Mouse (Mus musculus) neural tube, embryonic 12.5 days (tissue): ENCODE data around the gene Gpd1l. TPM values are rescaled to one million over a fixed set of nuclear protein-coding genes. Genes with fewer than 3 reads are reported as not detected.
"Not testable (repeated sequence)": the region's sequence is repeated elsewhere in the genome, so short reads cannot be mapped to it uniquely, and the experiment has no call there.

ENCODE experiments used
- ATAC-seq: fragments of 200-750 bp; cut with Nextera tagmentation; 2 replicates; pipeline ENCODE4 v1.8.0; 2017; ENCODE audit warnings: low read depth, mild to moderate bottlenecking, moderate TSS enrichment, moderate library complexity; ENCODE audit not compliant: low FRiP score
- H3K27ac ChIP-seq: fragments of 300-500 bp; sonication (generic); 2 replicates; pipeline ENCODE4 v1.5.1; 2016
- H3K27me3 ChIP-seq: fragments of 300-500 bp; sonication (generic); replicated peaks from 2 replicates; pipeline ENCODE4 v1.6.1; 2016; ENCODE audit warnings: mild to moderate bottlenecking
- H3K36me3 ChIP-seq: fragments of 300-500 bp; sonication (generic); 2 replicates; pipeline ENCODE4 v1.6.1; 2016; ENCODE audit warnings: mild to moderate bottlenecking
- H3K4me1 ChIP-seq: fragments of 300-500 bp; sonication (generic); 2 replicates; pipeline ENCODE4 v1.6.1; 2016
- H3K4me2 ChIP-seq: fragments of 300-500 bp; sonication (generic); replicated peaks from 2 replicates; pipeline ENCODE4 v1.6.1; 2016; ENCODE audit warnings: mild to moderate bottlenecking
- H3K4me3 ChIP-seq: fragments of 300-500 bp; sonication (generic); 2 replicates; pipeline ENCODE4 v1.5.1; 2016
- H3K9ac ChIP-seq: fragments of 300-500 bp; sonication (generic); 2 replicates; pipeline ENCODE4 v1.6.1; 2016; ENCODE audit warnings: mild to moderate bottlenecking
- H3K9me3 ChIP-seq: fragments of 300-500 bp; sonication (generic); 2 replicates; pipeline ENCODE4 v1.6.1; 2016; ENCODE audit warnings: mild to moderate bottlenecking
- WGBS: fragments of 180-500 bp; shearing (Covaris S2); methylation state at CpG from one replicate; pipeline ENCODE4 v1.1.7; 2016; 5-methylcytosine and 5-hydroxymethylcytosine counted together
- polyA plus RNA-seq: library from polyadenylated mRNA; unstranded; fragments of >200 nt; fragmentation: Nextera tagmentation; extraction: Ambion mirVana; gene quantifications from 2 replicates; pipeline ENCODE4 v1.2.1, GENCODE M21; 2016

Gene Gpd1l
- polyA plus RNA-seq, result 18.5 and 18.8 TPM in 2 replicates

DNA sequence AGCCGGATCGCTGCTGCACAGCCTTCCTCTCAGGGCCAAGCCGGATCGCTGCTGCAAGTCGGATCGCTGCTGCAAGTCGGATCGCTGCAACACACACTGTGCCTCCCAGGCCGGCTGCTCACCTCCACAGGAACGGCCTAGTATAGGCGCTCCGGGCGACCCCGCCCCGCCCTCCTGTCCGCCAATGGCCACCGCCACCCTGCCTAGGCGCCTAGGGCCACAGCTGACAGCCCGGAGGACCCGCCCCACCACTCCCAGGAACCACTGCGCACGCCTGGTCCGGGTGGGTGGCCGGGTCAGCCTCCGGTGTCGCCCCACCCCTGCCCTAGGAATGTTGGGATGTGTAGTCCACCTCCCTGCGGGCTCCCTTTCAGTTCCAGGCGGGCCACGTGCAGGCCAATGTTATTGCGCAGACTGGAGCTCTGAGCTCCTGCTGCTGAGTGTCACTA is at the start of gene Gpd1l:
Gpd1l (minus strand) TSS at position 265 of the 449 bp plus-strand sequence.
- under 1% methylated on average over 30 of the region's 30 CpGs for WGBS
- no peaks in the 10 kb centered on the region for H3K27me3 ChIP-seq
- peak within 1 kb of the TSS; percentile 99 for H3K4me2 ChIP-seq
- H3K9me3 ChIP-seq, result no peaks in the 10 kb centered on the region
- no peaks in the 10 kb centered on the region for H3K36me3 ChIP-seq
- ATAC-seq, result peak; percentile 97
- peak within 1 kb of the TSS; percentile 71 for H3K4me3 ChIP-seq
- H3K27ac ChIP-seq, result no peak within 1 kb of the TSS; the same call in 1 of the 2 replicates
- peaks cover 10% of the 10 kb centered on the region for H3K4me1 ChIP-seq
- H3K9ac ChIP-seq, result peak within 1 kb of the TSS; percentile 70

DNA sequence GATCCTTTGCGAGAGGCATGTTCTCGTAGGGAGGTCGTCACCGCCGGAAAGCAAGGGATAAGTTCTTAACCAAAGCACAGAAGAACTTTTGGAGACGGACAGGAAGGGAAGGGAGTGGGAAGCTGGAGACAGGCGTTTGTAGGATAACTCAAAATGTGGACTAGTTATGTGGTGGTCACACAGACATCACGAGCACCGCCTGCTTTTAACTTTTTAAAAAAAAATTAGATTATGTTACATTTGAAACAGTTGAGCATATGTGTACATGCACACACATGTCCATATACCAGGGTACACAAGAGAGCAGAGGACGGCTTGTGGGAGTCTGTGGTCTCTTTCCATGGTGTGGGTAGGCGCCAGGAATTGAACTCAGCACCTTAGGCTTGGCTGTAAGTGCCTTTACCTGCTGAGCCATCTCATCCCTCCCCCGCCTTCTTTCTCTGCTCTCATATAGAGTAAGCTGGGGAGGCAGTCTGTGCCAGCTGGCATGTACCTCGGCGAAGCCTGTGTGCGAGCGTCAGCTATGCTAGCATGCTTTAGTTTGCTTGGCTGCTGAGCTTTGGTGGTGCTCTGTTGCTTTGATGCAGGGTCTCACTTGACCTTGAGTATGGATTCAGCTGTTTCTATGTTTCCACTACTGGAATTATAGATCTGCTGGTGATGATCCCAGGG is 49.0 kb upstream of the Gpd1l start, which contains the start of gene Rps27rt:
Rps27rt (minus strand) TSS at position 51 of the 672 bp plus-strand sequence.
- ATAC-seq, result no peak
- Histone ChIP-seq H3K4me1 (peaks cover 10% of the 10 kb centered on the region), H3K27me3 (peaks cover 15% of the 10 kb centered on the region), H3K36me3 (no peaks in the 10 kb centered on the region), H3K4me3 (no peak within 1 kb of the TSS), H3K27ac (no peak within 1 kb of the TSS), H3K4me2 (no peak within 1 kb of the TSS), H3K9ac (no peak within 1 kb of the TSS), H3K9me3 (no peaks in the 10 kb centered on the region)
- 91% methylated on average over 16 of the region's 16 CpGs for WGBS

DNA sequence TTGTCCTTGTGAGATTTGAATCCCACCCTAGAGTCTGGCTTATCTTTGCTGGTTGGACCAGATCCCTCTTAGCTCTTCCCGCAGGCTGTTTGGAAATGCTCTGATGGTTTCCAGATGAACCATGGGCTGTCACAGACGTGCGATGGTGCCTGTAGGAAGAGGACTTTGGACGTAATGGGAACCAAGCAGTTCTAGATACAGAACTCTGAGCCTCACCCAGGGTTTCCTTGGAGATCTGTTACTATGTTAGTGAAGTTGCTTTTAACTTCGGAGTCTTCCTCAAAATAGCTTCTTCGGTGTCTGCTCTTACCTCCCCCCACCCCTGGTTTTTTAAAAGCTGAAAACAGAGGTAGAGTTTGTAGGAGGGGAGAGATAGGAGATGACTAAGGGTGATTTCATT is 46.2 kb upstream of the Gpd1l start:
- Histone ChIP-seq H3K4me3 (no peak overlapping the region), H3K4me1 (peaks cover 15% of the 10 kb centered on the region), H3K27ac (no peak overlapping the region), H3K27me3 (peaks cover 15% of the 10 kb centered on the region), H3K9me3 (no peaks in the 10 kb centered on the region), H3K36me3 (no peaks in the 10 kb centered on the region), H3K9ac (no peak overlapping the region), H3K4me2 (peak overlapping the region; percentile 86; the same call in 1 of the 2 replicates)
- no peak for ATAC-seq
- WGBS, result 80% methylated on average over 6 of the region's 6 CpGs

DNA sequence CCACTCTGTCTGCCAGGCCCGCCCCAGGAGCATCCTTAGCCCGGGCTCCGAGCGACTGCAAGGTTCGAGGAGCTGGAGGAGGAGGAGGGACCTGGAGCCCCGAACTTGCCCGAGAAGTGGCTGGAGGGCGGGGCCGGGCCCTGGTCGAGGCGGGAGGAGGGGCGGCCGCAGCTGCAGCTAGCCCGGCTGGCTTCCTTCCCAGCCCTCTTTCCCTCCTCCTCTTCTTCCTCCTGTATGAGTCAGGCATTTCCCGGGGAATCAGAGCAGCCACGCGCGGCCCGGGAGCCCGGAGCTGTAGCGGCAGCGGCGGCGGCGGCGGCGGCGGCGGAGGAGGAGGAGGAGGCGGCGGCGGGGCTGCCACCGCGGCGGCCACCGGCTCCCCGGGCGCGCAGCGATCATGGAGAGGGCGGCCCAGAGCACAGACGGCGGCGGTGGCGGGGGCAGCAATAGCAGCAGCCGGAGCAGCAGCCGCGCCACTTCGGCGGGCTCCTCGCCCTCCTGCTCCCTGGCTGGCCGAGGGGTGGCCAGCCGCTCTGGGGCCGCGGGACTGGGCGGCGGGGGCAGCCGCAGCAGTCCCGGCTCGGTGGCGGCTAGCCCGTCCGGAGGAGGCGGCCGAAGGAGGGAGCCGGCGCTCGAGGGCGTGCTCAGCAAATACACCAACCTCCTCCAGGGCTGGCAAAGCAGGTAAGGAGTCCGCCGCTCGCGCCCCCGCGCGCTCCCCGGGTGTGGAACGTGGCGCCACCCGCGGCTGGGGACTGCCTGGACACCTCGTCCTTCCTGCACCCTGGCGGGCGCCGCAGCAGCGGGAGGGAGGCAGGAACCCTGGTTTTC is 44.7 kb upstream of the Gpd1l start, which contains the start of gene Osbpl10:
Osbpl10 (plus strand) TSS at position 289 of the 831 bp plus-strand sequence.
- Histone ChIP-seq H3K27ac (peak within 1 kb of the TSS; percentile 70), H3K27me3 (peaks cover 15% of the 10 kb centered on the region), H3K9me3 (no peaks in the 10 kb centered on the region), H3K4me3 (peak within 1 kb of the TSS; percentile 76), H3K4me1 (peaks cover 15% of the 10 kb centered on the region), H3K36me3 (no peaks in the 10 kb centered on the region), H3K4me2 (peak within 1 kb of the TSS; percentile 86), H3K9ac (peak within 1 kb of the TSS; percentile 80)
- 0% methylated on average over 59 of the region's 86 CpGs for WGBS
- ATAC-seq, result peak; percentile 88

DNA sequence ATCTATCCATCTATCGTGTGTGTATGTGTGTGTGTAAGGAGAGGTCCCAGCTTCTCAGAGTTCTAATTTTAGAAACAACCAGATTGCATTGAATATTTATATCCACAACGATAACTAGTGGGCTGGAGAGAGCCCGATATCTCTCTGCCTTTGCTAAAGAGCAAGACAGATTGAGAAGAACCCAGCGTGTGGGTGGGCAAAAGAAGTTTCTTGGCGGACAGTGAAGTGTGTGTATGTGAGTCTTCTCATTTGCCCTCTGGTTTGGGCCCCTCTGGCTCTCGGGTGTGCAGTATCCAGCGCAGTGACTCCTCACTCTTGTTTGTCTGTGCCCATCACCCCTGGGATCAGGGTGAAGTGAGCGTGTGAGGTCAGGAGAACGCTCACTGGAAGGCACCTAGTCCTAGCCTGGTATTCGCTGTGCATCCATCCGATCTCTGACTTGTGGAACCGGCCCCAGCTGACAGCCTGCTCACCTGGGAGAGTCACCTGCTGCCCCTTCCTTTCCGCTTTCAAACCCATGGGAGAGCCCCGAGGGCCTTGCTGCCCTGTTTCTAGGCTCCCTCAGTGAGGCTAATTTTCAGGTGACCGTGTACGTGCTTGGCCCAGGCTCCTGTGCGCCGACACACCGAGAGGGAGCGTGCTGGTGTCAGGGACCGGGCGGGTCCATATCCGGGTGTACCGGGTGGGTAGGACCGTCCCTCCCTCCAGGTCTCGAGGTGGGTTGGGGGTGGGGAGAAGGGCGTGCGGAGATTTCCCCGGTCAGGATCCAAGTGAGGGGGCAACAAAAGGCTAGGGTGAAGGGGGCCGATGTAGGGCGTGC is 43.9 kb upstream of the Gpd1l start:
- no peaks in the 10 kb centered on the region for H3K9me3 ChIP-seq
- H3K9ac ChIP-seq, result peak overlapping the region; percentile 80
- H3K4me1 ChIP-seq, result peaks cover 15% of the 10 kb centered on the region
- 9% methylated on average over 31 of the region's 31 CpGs for WGBS
- peak overlapping the region; percentile 86 for H3K4me2 ChIP-seq
- peak; percentile 81 for ATAC-seq
- peak overlapping the region; percentile 76 for H3K4me3 ChIP-seq
- H3K27me3 ChIP-seq, result peaks cover 15% of the 10 kb centered on the region
- H3K27ac ChIP-seq, result no peak overlapping the region
- no peaks in the 10 kb centered on the region for H3K36me3 ChIP-seq

DNA sequence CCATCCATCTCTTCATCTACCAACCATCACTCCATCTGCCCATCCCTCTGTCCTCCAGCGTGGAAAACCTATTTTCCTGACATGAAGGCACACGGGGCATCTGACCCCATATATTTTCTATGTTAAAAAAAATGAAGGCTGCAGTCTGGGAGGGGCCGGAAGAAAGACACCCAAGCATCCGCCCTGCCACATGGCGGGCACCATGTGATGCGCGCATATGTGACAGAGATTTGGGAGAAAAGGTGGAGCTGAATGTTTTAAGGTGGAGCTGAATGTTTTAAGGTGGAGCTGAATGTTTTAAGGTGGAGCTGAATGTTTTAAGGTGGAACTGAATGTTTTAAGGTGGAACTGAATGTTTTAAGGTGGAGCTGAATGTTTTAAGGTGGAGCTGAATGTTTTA is 32.5 kb upstream of the Gpd1l start:
- H3K27ac ChIP-seq, H3K36me3 ChIP-seq, ATAC-seq, H3K27me3 ChIP-seq, H3K4me1 ChIP-seq, H3K4me2 ChIP-seq, H3K4me3 ChIP-seq, H3K9me3 ChIP-seq, H3K9ac ChIP-seq: not testable (repeated sequence)
- 85% methylated on average over 7 of the region's 7 CpGs for WGBS

DNA sequence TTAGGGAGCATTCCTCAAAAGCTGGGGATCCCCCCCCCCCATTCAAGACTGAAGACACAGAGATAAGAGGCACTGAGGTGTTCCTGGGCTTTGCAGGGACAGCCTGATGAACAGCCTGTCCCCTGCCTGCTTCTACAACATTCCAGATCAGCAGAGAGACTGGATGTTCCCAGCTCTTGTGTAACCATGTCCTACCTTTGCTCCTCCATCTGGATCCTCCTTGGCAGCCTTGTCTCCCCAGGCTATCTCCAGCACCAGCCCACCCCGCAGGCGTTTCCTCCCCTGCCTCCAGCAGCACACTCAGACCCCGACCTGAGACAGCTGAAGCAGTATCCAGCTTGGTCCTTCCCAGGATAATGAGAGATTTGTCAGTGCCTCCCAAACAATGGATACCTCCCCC is 30.3 kb upstream of the Gpd1l start:
- no peak for ATAC-seq
- H3K9ac ChIP-seq, result no peak overlapping the region
- H3K4me1 ChIP-seq, result no peaks in the 10 kb centered on the region
- H3K27me3 ChIP-seq, result no peaks in the 10 kb centered on the region
- no peak overlapping the region for H3K4me3 ChIP-seq
- no peak overlapping the region for H3K4me2 ChIP-seq
- H3K27ac ChIP-seq, result no peak overlapping the region
- H3K9me3 ChIP-seq, result no peaks in the 10 kb centered on the region
- H3K36me3 ChIP-seq, result no peaks in the 10 kb centered on the region
- WGBS, result 77% methylated on average over 3 of the region's 3 CpGs

DNA sequence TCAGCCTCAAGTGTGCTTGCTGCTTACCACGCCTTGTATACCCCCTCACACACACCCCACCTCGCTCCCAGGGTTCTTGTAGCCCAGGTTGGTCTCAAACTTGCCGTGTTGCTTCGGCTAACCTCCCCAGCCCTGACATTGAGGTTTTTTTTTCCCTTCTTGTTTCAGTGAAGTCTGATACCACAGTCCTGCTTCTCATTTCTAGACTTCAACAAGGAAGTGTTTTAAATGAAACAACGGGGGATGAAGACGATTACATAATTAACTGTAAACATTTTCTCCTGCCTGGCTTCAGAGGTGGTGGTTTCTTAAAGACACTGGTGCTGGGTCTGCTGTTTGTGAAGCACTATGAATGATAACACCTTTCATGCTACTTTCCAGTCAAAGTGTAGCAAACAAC is 27.1 kb upstream of the Gpd1l start:
- H3K36me3 ChIP-seq, result no peaks in the 10 kb centered on the region
- no peak overlapping the region for H3K9ac ChIP-seq
- no peak overlapping the region for H3K27ac ChIP-seq
- no peak overlapping the region for H3K4me3 ChIP-seq
- no peak overlapping the region for H3K4me2 ChIP-seq
- ATAC-seq, result no peak
- no peaks in the 10 kb centered on the region for H3K4me1 ChIP-seq
- WGBS, result 91% methylated on average over 6 of the region's 6 CpGs
- no peaks in the 10 kb centered on the region for H3K27me3 ChIP-seq
- no peaks in the 10 kb centered on the region for H3K9me3 ChIP-seq

DNA sequence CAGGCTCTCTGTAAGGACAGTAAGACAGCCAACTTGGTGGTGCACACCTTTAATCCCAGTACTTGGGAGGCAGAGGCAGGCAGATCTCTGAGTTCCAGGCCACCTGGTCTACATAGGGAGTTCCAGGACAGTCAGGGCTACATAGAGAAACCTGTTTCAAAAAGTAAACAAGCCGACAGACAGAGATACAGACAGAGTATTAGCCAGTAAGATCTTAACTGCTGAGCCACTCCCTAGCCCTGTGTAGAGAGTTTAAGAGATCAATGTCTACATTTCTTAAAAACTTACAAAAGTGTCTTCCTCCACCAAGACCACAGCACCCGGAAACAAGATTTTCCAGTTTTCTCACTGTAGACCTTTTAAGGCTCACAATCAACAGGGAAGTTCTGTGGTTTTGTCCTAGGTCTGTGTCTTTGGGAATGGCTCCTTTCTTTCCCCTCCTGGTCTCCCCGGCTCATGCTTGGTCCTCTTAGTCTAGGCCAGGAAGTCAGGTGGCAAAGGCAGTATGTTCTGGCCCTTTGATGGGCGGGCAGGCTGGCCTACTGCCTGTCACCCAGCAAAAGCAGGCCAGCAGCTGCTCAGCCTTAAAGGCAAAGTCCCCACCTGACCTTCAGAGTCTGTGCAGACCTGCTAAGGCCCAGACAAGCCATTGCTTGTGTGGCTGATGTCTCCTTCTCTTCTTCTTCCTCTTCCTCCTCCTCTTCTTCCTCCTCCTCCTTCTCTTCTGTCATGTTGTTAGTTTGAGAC is 26.4 kb upstream of the Gpd1l start:
- Histone ChIP-seq H3K9ac (no peak overlapping the region), H3K4me2 (no peak overlapping the region), H3K36me3 (no peaks in the 10 kb centered on the region), H3K27me3 (no peaks in the 10 kb centered on the region), H3K4me3 (no peak overlapping the region), H3K9me3 (no peaks in the 10 kb centered on the region), H3K4me1 (no peaks in the 10 kb centered on the region), H3K27ac (no peak overlapping the region)
- ATAC-seq, result no peak
- 75% methylated on average over 4 of the region's 4 CpGs for WGBS

DNA sequence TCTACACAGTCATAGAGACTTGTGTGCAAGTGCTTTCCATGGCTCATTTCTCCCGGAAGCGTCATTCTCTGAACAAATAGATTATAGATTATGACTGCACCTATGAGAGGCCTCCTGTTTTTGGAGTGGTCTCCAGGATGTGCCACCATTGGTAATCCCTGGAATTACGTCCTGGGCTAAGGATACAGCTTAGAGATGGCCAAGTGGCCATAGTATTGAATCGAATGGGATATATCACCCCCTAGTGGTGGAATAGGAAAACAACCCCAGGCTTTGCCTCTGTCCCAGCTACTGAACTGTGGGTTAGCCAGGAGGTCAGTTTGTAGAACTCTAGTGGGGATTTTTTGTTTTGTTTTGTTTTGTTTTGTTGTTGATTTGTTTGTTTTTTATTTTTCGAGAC is 23.2 kb upstream of the Gpd1l start:
- Histone ChIP-seq H3K4me3 (no peak overlapping the region), H3K4me1 (no peaks in the 10 kb centered on the region), H3K36me3 (no peaks in the 10 kb centered on the region), H3K27me3 (no peaks in the 10 kb centered on the region), H3K9me3 (no peaks in the 10 kb centered on the region), H3K9ac (no peak overlapping the region), H3K27ac (no peak overlapping the region), H3K4me2 (no peak overlapping the region)
- 41% methylated on average over 5 of the region's 5 CpGs for WGBS
- ATAC-seq, result no peak

DNA sequence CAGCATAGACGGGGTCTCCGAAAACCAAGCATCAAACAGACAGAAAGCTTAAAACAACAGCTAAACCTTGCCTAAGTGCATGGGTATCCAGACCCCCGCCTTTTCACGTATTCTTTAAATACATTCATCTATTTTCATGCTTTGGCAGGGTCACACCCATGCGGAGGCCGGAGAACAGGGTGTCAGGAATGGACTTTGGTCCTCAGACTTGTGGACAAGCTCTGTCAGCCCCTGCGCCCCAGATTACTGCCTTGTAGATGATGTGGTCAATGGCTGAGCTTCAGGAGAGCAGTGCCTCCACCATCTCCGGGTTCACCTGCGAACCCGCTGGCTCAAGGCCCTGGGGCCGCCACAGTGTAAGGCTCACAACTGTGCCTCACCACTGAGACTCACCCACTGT is 21.6 kb upstream of the Gpd1l start:
- Histone ChIP-seq H3K36me3 (no peaks in the 10 kb centered on the region), H3K4me3 (no peak overlapping the region), H3K27me3 (no peaks in the 10 kb centered on the region), H3K27ac (no peak overlapping the region), H3K9ac (no peak overlapping the region), H3K4me2 (no peak overlapping the region), H3K9me3 (no peaks in the 10 kb centered on the region), H3K4me1 (no peaks in the 10 kb centered on the region)
- ATAC-seq, result no peak
- WGBS, result 91% methylated on average over 11 of the region's 11 CpGs
